Mouse (Mus musculus) forebrain, embryonic 16.5 days (tissue): Measurements from ENCODE around the gene Il4. TPM values are rescaled to one million over a fixed set of nuclear protein-coding genes. Genes with fewer than 3 reads are reported as not detected.
A peak's percentile ranks its signal among the peaks of the same experiment; 100 is the strongest.
"Not testable (repeated sequence)": the region's sequence is repeated elsewhere in the genome, so short reads cannot be mapped to it uniquely, and the experiment has no call there.

Source experiments
- ATAC-seq: fragments of 200-750 bp; cut with Nextera tagmentation; 2 replicates; pipeline ENCODE4 v1.8.0; 2017; ENCODE audit warnings: mild to moderate bottlenecking, moderate library complexity
- H3K27ac ChIP-seq: fragments of 300-500 bp; sonication (generic); 2 replicates; pipeline ENCODE4 v1.5.1; 2014; ENCODE audit warnings: low read length, control low read depth
- H3K27me3 ChIP-seq: fragments of 300-500 bp; sonication (generic); replicated peaks from 2 replicates; pipeline ENCODE4 v1.6.1; 2014; ENCODE audit warnings: low read length; ENCODE audit not compliant: control insufficient read depth, insufficient read depth
- H3K36me3 ChIP-seq: fragments of 300-500 bp; sonication (generic); 2 replicates; pipeline ENCODE4 v1.6.1; 2014; ENCODE audit not compliant: control insufficient read depth, insufficient read depth
- H3K4me1 ChIP-seq: fragments of 300-500 bp; sonication (generic); replicated peaks from 2 replicates; pipeline ENCODE4 v1.6.1; 2014; ENCODE audit warnings: low read length; ENCODE audit not compliant: control insufficient read depth, insufficient read depth
- H3K4me2 ChIP-seq: fragments of 300-500 bp; sonication (generic); 2 replicates; pipeline ENCODE4 v1.6.1; 2014; ENCODE audit warnings: mild to moderate bottlenecking, low read length, control low read depth
- H3K4me3 ChIP-seq: fragments of 300-500 bp; sonication (generic); replicated peaks from 2 replicates; pipeline ENCODE4 v1.5.1; 2014; ENCODE audit warnings: mild to moderate bottlenecking, low read length, control low read depth
- H3K9ac ChIP-seq: fragments of 300-500 bp; sonication (generic); replicated peaks from 2 replicates; pipeline ENCODE4 v1.6.1; 2014; ENCODE audit warnings: low read depth, low read length, control low read depth
- H3K9me3 ChIP-seq: fragments of 300-500 bp; sonication (generic); 2 replicates; pipeline ENCODE4 v1.6.1; 2016; ENCODE audit warnings: low read length; ENCODE audit not compliant: control insufficient read depth
- WGBS: fragments of 180-500 bp; shearing (Covaris S2); extraction: QIAGEN DNeasy Blood & Tissue Kit; methylation state at CpG from one replicate; pipeline ENCODE4 v1.1.7; 2014; 5-methylcytosine and 5-hydroxymethylcytosine counted together
- polyA plus RNA-seq: library from polyadenylated mRNA; unstranded; fragments of >200 nt; fragmentation: Nextera tagmentation; extraction: Ambion mirVana; gene quantifications from 2 replicates; pipeline ENCODE4 v1.2.1, GENCODE M21; 2015

Gene Il4
- polyA plus RNA-seq, 1 experiment from 2014 or later, result 3.0 TPM

DNA sequence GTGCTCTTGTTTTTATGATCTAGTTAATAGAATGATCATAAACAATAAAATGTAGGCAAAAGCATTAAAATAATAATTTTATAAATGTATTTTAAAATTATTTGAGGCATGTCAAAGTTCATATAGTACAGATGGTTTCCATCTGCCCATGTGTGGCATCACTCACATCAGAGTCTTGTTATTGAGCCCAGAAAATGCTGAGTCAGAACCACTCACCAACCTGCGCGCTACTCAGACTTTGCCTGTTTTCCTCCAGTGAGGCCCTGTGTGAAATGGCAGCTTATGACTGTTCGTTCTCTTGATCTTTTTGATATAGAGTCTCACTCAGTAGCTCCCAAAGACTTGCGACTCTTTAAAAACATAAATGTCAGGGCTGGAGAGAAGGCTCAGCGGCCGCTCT is 33.0 kb downstream of the Il4 start:
- H3K9me3 ChIP-seq, result no peaks in the 10 kb centered on the region
- H3K27me3 ChIP-seq, result no peaks in the 10 kb centered on the region
- H3K9ac ChIP-seq, result no peak overlapping the region
- H3K4me2 ChIP-seq, result no peak overlapping the region
- H3K27ac ChIP-seq, result no peak overlapping the region
- no peaks in the 10 kb centered on the region for H3K4me1 ChIP-seq
- no peak for ATAC-seq
- H3K4me3 ChIP-seq, result no peak overlapping the region
- H3K36me3 ChIP-seq, result peaks cover 52% of the 10 kb centered on the region
- WGBS, result 96% methylated on average over 6 of the region's 6 CpGs

GRCm38 (mm10) chr11:53584849-53585248 is 33.6 kb downstream of the Il4 start:
- H3K4me3 ChIP-seq, result no peak overlapping the region
- ATAC-seq, result no peak
- peaks cover 55% of the 10 kb centered on the region for H3K36me3 ChIP-seq
- H3K9ac ChIP-seq, result no peak overlapping the region
- H3K27ac ChIP-seq, result no peak overlapping the region
- H3K9me3 ChIP-seq, result no peaks in the 10 kb centered on the region
- H3K4me1 ChIP-seq, result no peaks in the 10 kb centered on the region
- H3K27me3 ChIP-seq, result no peaks in the 10 kb centered on the region
- H3K4me2 ChIP-seq, result no peak overlapping the region
- WGBS, result 58% methylated on average over 3 of the region's 3 CpGs

DNA sequence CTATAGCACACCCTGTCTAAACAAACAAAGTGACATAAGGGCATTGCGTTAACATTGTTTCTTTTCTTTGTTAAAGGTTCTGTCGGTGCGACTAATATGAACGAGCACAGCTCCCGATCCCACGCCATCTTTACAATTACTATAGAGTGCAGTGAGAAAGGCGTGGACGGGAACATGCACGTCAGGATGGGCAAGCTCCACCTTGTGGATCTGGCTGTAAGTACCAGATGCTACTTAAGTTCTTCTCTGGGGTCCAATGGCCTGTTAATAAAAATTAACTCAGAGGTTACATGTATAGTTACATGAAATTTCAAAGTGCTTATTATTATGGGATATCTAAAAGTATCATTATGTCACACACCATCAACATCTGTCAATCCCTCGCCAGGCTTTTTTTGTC is 35.3 kb downstream of the Il4 start:
- H3K36me3 ChIP-seq, result peaks cover 48% of the 10 kb centered on the region

GRCm38 (mm10) chr11:53580562-53580961 is 37.9 kb downstream of the Il4 start:
- 95% methylated on average over 3 of the region's 3 CpGs for WGBS
- H3K36me3 ChIP-seq, result peaks cover 32% of the 10 kb centered on the region
- no peaks in the 10 kb centered on the region for H3K4me1 ChIP-seq

More for the DNA sequence above, 35.3 kb downstream of the Il4 start:
- H3K9ac ChIP-seq, result no peak overlapping the region
- H3K27ac ChIP-seq, result no peak overlapping the region
- H3K4me3 ChIP-seq, result no peak overlapping the region
- no peaks in the 10 kb centered on the region for H3K27me3 ChIP-seq
- H3K4me2 ChIP-seq, result no peak overlapping the region
- WGBS, result 70% methylated on average over 10 of the region's 10 CpGs
- no peaks in the 10 kb centered on the region for H3K4me1 ChIP-seq
- ATAC-seq, result no peak
- no peaks in the 10 kb centered on the region for H3K9me3 ChIP-seq

DNA sequence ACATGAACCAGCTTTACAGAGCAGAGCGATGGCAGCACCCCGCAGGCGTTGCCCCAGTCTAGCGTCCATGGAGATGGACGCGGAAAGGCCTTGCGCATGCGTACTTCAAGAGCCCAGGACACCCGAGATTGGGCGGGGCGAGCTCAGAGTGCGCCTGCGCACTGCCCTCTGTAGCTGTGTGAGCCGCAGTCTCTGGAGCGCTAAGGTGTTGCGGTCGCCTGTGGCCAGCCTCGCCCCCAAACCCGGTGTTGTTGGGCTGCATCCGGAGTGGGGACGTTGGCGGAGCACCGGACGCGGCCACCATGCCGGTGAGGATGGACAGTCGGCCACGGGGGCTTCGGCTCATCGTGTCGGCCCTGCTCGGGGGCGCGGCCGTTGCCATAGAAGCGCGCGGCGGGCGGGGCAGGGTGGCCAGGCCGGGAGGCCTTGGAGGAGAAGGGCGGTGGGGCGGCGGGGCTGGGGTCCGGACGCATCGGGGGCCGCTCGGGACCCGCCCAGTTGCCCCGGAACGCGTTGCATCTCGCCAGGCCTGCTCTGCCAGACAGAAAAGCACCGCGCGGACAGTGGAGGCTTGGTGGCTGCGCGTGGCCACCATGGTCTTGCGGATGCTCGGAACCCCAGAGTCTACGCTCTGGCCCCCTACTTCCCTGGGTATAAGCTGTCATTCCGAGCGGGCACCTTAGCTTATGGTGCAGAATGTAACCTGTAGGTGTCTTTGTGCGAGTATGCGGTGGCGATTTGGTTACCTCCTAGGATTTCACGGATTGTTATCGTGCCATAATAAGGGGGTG is 51.0 kb downstream of the Il4 start, which contains the start of gene Kif3a:
TSS of gene Kif3a (plus strand) at position 156 of the 791 bp plus-strand sequence.
- no peaks in the 10 kb centered on the region for H3K9me3 ChIP-seq
- H3K9ac ChIP-seq, result peak within 1 kb of the TSS; percentile 95
- H3K27ac ChIP-seq, result peak within 1 kb of the TSS; percentile 76
- peak; percentile 97 for ATAC-seq
- H3K4me2 ChIP-seq, result peak within 1 kb of the TSS; percentile 57
- peak within 1 kb of the TSS; percentile 95 for H3K4me3 ChIP-seq
- peaks cover 21% of the 10 kb centered on the region for H3K4me1 ChIP-seq
- H3K27me3 ChIP-seq, result no peaks in the 10 kb centered on the region
- WGBS, result under 1% methylated on average over 69 of the region's 69 CpGs
- H3K36me3 ChIP-seq, result peaks cover 4% of the 10 kb centered on the region

More at GRCm38 (mm10) chr11:53580562-53580961, 37.9 kb downstream of the Il4 start:
- ATAC-seq, result no peak
- Histone ChIP-seq H3K4me2 (no peak overlapping the region), H3K27ac (no peak overlapping the region), H3K9me3 (no peaks in the 10 kb centered on the region), H3K4me3 (no peak overlapping the region), H3K27me3 (no peaks in the 10 kb centered on the region), H3K9ac (no peak overlapping the region)

DNA sequence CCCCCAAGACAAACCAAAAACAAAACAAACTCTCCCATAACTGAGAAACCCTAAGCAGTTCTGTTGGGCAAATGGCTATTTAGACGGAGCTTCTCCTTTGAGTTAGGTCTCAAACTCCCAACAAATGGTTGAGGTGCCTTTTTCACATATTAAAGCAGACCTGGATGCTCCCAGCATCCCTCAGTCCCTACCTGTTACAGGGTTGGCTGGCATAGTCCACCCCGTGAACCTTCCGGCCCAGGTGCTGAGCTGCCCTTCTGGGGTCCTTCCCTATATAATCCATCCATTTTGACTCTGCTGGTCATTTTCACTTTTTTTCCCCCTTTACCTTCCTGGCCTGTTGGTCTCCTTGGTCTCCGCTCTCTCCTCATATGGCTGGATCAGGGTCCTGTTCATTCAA is 51.8 kb downstream of the Il4 start:
- 0 out of 2 replicates have a peak, but pooled peaks have one; percentile 8 for ATAC-seq
- peak overlapping the region; percentile 57 for H3K4me2 ChIP-seq
- H3K9me3 ChIP-seq, result no peaks in the 10 kb centered on the region
- no peaks in the 10 kb centered on the region for H3K27me3 ChIP-seq
- no peak overlapping the region for H3K27ac ChIP-seq
- H3K9ac ChIP-seq, result peak overlapping the region; percentile 95
- H3K36me3 ChIP-seq, result peaks cover 4% of the 10 kb centered on the region
- H3K4me3 ChIP-seq, result peak overlapping the region; percentile 95
- H3K4me1 ChIP-seq, result peaks cover 21% of the 10 kb centered on the region
- 89% methylated on average over 4 of the region's 4 CpGs for WGBS

GRCm38 (mm10) chr11:53561986-53562385 is 56.5 kb downstream of the Il4 start:
- 94% methylated on average over 2 of the region's 2 CpGs for WGBS
- Histone ChIP-seq H3K4me3 (no peak overlapping the region), H3K4me1 (peaks cover 4% of the 10 kb centered on the region), H3K4me2 (no peak overlapping the region), H3K9me3 (no peaks in the 10 kb centered on the region), H3K27me3 (no peaks in the 10 kb centered on the region), H3K9ac (no peak overlapping the region), H3K27ac (no peak overlapping the region), H3K36me3 (no peaks in the 10 kb centered on the region)
- no peak for ATAC-seq

DNA sequence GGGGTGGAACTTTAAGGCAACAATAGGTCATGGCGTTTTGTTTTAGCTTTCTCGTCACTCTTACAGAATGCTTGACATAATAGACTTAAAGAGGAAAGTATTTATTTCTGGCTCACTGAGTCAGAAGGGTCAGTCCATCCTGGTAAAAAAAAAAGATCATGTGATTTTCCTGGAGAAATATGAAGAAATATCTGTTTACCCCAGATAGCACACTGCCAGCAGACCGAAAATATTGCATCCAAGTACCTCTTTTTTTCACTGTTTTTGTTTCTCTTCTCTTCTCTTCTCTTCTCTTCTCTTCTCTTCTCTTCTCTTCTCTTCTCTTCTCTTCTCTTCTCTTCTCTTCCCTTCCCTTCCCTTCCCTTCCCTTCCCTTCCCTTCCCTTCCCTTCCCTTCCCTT is 58.5 kb downstream of the Il4 start:
- not testable (repeated sequence) for H3K36me3 ChIP-seq, H3K27ac ChIP-seq, H3K4me1 ChIP-seq, ATAC-seq, H3K4me2 ChIP-seq, H3K27me3 ChIP-seq, H3K9me3 ChIP-seq, H3K4me3 ChIP-seq, H3K9ac ChIP-seq
- 96% methylated on average over 1 of the region's 3 CpGs for WGBS

DNA sequence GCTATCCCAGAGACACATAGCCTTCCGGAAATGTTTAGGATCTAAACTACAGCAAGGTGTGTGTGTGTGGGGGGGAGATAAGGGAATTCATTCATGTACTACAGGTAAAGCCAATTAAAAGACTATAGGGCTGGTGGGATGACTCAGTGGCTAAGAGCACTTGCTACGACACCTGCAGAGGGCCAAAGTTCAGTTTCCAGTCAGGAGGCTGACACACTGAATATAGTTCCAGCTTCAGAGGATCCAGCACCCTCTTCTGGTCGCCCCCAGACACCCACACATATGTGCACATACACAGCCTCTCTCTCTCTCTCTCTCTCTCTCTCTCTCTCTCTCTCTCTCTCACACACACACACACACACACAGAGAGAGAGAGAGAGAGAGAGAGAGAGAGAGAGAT is 60.5 kb downstream of the Il4 start:
- H3K27me3 ChIP-seq, H3K4me3 ChIP-seq, H3K27ac ChIP-seq, H3K9me3 ChIP-seq, H3K36me3 ChIP-seq, H3K4me1 ChIP-seq, H3K9ac ChIP-seq, H3K4me2 ChIP-seq, ATAC-seq: not testable (repeated sequence)
- WGBS, result 100% methylated on average over 1 of the region's 3 CpGs
